Mouse (Mus musculus) adrenal gland, postnatal 0 days (tissue): ENCODE results near the gene Nckap1. TPM values are rescaled to one million over a fixed set of nuclear protein-coding genes. Genes with fewer than 3 reads are reported as not detected.

Source experiments
- microRNA-seq: library from miRNA; unstranded; fragments of <30 nt; microRNA quantifications from one replicate; pipeline ENCODE4, GENCODE M21; 2016; ENCODE audit warnings: borderline replicate concordance; ENCODE audit not compliant: insufficient number of aligned reads
- polyA plus RNA-seq: library from polyadenylated mRNA; unstranded; fragments of >200 nt; fragmentation: Nextera tagmentation; extraction: Ambion mirVana; gene quantifications from 2 replicates; pipeline ENCODE4 v1.2.1, GENCODE M21; 2015

The Nckap1 gene
- polyA plus RNA-seq, result 45.4 and 50.6 TPM in 2 replicates

GRCm38 (mm10) chr2:80581043-80581711 is at the start of gene Nckap1:
TSS of gene Nckap1 (minus strand) at chr2:80581380.

GRCm38 (mm10) chr2:80616854-80617737 is 35.9 kb upstream of the Nckap1 start, which contains the start of the genes Dusp19 and Nup35:
TSS of gene Dusp19 (plus strand) at chr2:80617045.
TSS of gene Nup35 (plus strand) at chr2:80617236.

Small RNA genes within 50 kb of the gene (microRNA-seq; reads per million reads assigned to microRNA genes)
- gene Mir684-1, result not detected

Other genes with a start within 250 kb of the Nckap1 start
- 20.2 and 86.2 TPM in 2 replicates for gene Frzb, start 133.8 kb downstream of the Nckap1 start, polyA plus RNA-seq
- gene Dusp19, start 35.7 kb upstream of the Nckap1 start, polyA plus RNA-seq, result 22.7 and 30.0 TPM in 2 replicates
- gene Nup35, start 35.9 kb upstream of the Nckap1 start, polyA plus RNA-seq, result 23.7 TPM in 2 replicates